Mouse (Mus musculus) limb, embryonic 12.5 days (tissue): ENCODE data around the gene Tuba3b. TPM values are rescaled to one million over a fixed set of nuclear protein-coding genes. Genes with fewer than 3 reads are reported as not detected.

ENCODE experiments used
- ATAC-seq: fragments of 200-750 bp; cut with Nextera tagmentation; 2 replicates; pipeline ENCODE4 v1.8.0; 2017; ENCODE audit warnings: low read depth, moderate TSS enrichment; ENCODE audit not compliant: insufficient number of reproducible peaks, insufficient read depth, low FRiP score, low TSS enrichment
- H3K27ac ChIP-seq: fragments of 300-500 bp; sonication (generic); 2 replicates; pipeline ENCODE4 v1.5.1; 2016; ENCODE audit warnings: mild to moderate bottlenecking, moderate library complexity
- H3K27me3 ChIP-seq: fragments of 300-500 bp; sonication (generic); 2 replicates; pipeline ENCODE4 v1.6.1; 2016; ENCODE audit warnings: mild to moderate bottlenecking, moderate library complexity
- H3K36me3 ChIP-seq: fragments of 300-500 bp; sonication (generic); 2 replicates; pipeline ENCODE4 v1.6.1; 2016; ENCODE audit warnings: mild to moderate bottlenecking, moderate library complexity
- H3K4me1 ChIP-seq: fragments of 300-500 bp; sonication (generic); replicated peaks from 2 replicates; pipeline ENCODE4 v1.6.1; 2016
- H3K4me2 ChIP-seq: fragments of 300-500 bp; sonication (generic); 2 replicates; pipeline ENCODE4 v1.6.1; 2016; ENCODE audit warnings: mild to moderate bottlenecking, moderate library complexity
- H3K4me3 ChIP-seq: fragments of 300-500 bp; sonication (generic); replicated peaks from 2 replicates; pipeline ENCODE4 v1.5.1; 2016; ENCODE audit warnings: mild to moderate bottlenecking
- H3K9ac ChIP-seq: fragments of 300-500 bp; sonication (generic); replicated peaks from 2 replicates; pipeline ENCODE4 v1.6.1; 2016; ENCODE audit warnings: mild to moderate bottlenecking, moderate library complexity
- H3K9me3 ChIP-seq: fragments of 300-500 bp; sonication (generic); 2 replicates; pipeline ENCODE4 v1.6.1; 2016; ENCODE audit warnings: mild to moderate bottlenecking, moderate library complexity
- WGBS: fragments of 180-500 bp; shearing (Covaris S2); methylation state at CpG from one replicate; pipeline ENCODE4 v1.1.7; 2016; 5-methylcytosine and 5-hydroxymethylcytosine counted together
- polyA plus RNA-seq: library from polyadenylated mRNA; unstranded; fragments of >200 nt; fragmentation: Nextera tagmentation; extraction: Ambion mirVana; gene quantifications from 2 replicates; pipeline ENCODE4 v1.2.1, GENCODE M21; 2016

The Tuba3b gene
- polyA plus RNA-seq, 1 experiment from 2014 or later: not detected

DNA sequence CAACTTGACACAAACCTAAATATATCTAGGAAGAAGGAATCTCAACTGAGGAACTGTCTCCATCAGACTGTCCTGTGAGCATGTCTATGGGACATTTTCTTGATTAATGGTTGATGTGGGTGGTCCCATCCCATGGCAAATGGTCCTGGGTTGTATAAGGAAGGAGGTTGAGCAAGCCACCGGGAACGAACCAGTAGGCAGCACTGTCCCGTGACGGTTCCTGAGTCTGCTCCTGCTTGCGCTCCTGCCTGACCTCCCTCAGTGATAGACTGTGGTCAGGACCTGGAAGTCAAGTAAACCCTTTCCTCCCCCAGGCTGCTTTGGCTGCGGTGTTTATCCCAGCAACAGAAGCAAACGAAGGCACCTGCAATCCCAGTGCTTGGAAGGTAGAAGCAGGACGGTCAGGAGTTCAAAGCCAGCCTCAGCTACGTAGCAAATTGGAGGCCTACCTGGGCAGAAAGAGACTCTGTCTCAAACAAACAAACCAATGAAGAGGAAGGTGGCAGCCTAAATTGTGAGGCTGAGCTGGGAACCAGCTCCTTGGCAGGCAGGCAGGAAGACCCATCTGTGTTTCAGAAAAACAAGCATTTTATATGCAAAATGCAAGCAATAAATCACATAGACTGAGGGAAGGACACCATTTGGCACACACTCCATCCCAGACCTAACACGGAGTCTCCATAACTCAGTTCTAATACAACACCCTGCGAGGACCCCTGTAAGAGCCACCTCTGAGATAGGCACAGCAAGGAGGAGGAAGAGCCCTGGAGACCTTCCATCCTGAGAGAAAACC, 24.9 kb upstream of the Tuba3b start:
- no peaks in the 10 kb centered on the region for H3K36me3 ChIP-seq
- no peak overlapping the region for H3K4me2 ChIP-seq
- peaks cover 31% of the 10 kb centered on the region for H3K4me1 ChIP-seq
- H3K4me3 ChIP-seq: no peak overlapping the region
- WGBS: 80% methylated on average over 11 of the region's 11 CpGs
- no peaks in the 10 kb centered on the region for H3K9me3 ChIP-seq
- no peak overlapping the region for H3K27ac ChIP-seq
- no peak overlapping the region for H3K9ac ChIP-seq
- no peak for ATAC-seq
- H3K27me3 ChIP-seq: peaks cover 2% of the 10 kb centered on the region; the same call in 1 of the 2 replicates

DNA sequence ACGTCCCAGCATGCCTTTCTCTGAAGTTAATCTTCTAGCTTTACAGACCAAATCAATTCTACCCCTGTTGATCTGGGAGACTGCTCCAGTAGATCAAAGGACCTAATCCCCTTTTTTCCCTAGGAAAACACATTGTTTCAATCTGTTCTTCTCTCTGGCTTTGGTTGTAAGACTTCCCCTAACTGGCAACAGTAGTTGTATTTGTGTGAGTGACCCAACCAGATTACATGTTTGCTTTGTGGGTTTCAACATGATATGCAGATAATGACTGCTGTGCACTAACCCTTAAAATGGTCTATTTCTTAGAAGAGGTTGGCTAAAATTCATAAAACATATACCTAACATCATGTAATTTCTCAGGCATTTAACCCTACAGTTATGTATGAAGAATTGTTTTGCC, 24.0 kb upstream of the Tuba3b start:
- Histone ChIP-seq H3K4me1 (peaks cover 35% of the 10 kb centered on the region), H3K9ac (no peak overlapping the region), H3K36me3 (no peaks in the 10 kb centered on the region), H3K9me3 (no peaks in the 10 kb centered on the region), H3K4me3 (no peak overlapping the region), H3K27ac (no peak overlapping the region), H3K4me2 (no peak overlapping the region), H3K27me3 (peaks cover 4% of the 10 kb centered on the region; the same call in 1 of the 2 replicates)
- no peak for ATAC-seq
- WGBS: 27% methylated on average over 1 of the region's 1 CpGs

DNA sequence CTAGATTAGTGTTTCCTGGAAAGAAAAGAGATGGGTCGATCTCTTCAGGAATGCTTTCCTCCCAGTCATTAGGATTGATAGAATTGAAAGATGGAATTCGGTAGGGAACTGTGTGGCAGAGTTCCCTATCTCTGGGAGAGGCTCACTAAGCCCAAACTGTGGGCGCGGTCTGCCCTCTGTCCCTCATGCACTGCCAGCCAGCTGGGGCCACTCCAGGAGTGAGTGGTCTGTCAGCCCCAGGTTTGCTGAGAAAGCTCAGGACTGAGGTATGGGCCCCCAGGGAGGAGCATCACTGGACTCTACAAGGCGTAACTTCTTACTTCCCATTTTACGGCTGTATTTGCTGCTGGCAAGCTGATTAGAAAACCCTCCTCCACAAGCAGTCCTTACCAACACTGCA, 23.5 kb upstream of the Tuba3b start:
- Histone ChIP-seq H3K27me3 (peaks cover 4% of the 10 kb centered on the region; the same call in 1 of the 2 replicates), H3K4me3 (no peak overlapping the region), H3K27ac (peak overlapping the region; percentile 59)

DNA sequence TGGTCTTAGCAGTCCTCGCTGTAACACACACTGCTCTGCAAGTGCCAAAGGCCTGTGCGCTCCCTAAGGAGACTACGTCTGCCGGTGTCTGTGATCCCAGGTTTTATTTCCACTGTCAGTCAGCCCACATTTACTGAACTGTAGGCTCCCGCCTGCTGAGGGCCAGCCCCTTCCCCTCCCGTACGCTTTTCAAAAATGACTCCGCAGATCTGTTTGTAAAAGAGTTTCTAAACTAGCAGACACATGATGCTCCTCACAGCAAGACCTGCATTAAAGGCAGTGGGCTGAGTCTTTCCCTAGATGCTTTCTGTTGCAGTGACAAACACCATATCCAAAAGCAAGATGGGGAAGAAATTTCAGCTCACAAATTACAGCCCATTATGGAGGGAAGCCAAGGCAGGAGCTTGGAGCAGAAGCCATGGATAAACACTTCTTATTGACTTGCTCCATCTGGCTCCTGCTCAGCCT, 23.0 kb upstream of the Tuba3b start:
- H3K9ac ChIP-seq: no peak overlapping the region
- H3K27ac ChIP-seq: peak overlapping the region; percentile 59; the same call in 1 of the 2 replicates
- no peak overlapping the region for H3K4me2 ChIP-seq
- no peaks in the 10 kb centered on the region for H3K36me3 ChIP-seq
- 37% methylated on average over 8 of the region's 8 CpGs for WGBS
- H3K4me3 ChIP-seq: no peak overlapping the region
- no peaks in the 10 kb centered on the region for H3K9me3 ChIP-seq
- peaks cover 4% of the 10 kb centered on the region; the same call in 1 of the 2 replicates for H3K27me3 ChIP-seq
- peaks cover 35% of the 10 kb centered on the region for H3K4me1 ChIP-seq
- ATAC-seq: no peak

More for the DNA sequence above, 23.5 kb upstream of the Tuba3b start:
- ATAC-seq: no peak
- no peaks in the 10 kb centered on the region for H3K9me3 ChIP-seq
- WGBS: 63% methylated on average over 6 of the region's 6 CpGs
- H3K4me1 ChIP-seq: peaks cover 35% of the 10 kb centered on the region
- no peak overlapping the region for H3K4me2 ChIP-seq
- H3K36me3 ChIP-seq: no peaks in the 10 kb centered on the region
- H3K9ac ChIP-seq: no peak overlapping the region

DNA sequence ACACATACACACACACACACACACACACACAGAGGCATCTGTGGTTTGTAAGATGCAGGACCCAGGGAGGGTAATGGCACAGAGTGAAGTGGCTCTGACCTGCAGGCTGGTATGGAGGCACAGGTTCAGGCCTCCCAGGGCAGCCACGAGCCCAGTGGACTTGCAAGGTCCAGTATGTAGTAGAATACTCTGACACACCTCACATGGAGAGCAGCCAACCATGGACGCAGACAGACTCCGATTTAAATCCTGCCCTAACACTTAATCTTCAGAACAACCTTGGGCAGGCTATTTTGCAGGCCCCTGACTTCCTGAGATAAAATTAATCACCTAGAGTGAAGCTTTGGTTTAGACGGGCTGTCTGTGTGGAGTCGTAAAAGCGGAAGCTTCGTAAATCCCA, 21.6 kb upstream of the Tuba3b start:
- H3K4me2 ChIP-seq: no peak overlapping the region
- H3K4me3 ChIP-seq: no peak overlapping the region
- no peaks in the 10 kb centered on the region for H3K9me3 ChIP-seq
- WGBS: 20% methylated on average over 7 of the region's 7 CpGs
- H3K9ac ChIP-seq: no peak overlapping the region
- no peak overlapping the region for H3K27ac ChIP-seq
- H3K36me3 ChIP-seq: no peaks in the 10 kb centered on the region
- H3K27me3 ChIP-seq: peaks cover 4% of the 10 kb centered on the region; the same call in 1 of the 2 replicates
- peaks cover 40% of the 10 kb centered on the region for H3K4me1 ChIP-seq
- no peak for ATAC-seq

- H3K36me3 ChIP-seq: no peaks in the 10 kb centered on the region
- 0 out of 2 replicates have a peak, but pooled peaks cover 7% of the 10 kb centered on the region for H3K9me3 ChIP-seq
- ATAC-seq: no peak
- 63% methylated on average over 4 of the region's 4 CpGs for WGBS
- H3K4me2 ChIP-seq: no peak overlapping the region
- H3K9ac ChIP-seq: no peak overlapping the region
- H3K27me3 ChIP-seq: peaks cover 4% of the 10 kb centered on the region; the same call in 1 of the 2 replicates
- peaks cover 40% of the 10 kb centered on the region for H3K4me1 ChIP-seq
- H3K4me3 ChIP-seq: no peak overlapping the region
- H3K27ac ChIP-seq: no peak overlapping the region
Measured at GRCm38 (mm10) chr6:145595905-145596304, 19.7 kb upstream of the Tuba3b start.

GRCm38 (mm10) chr6:145598794-145599555, 16.6 kb upstream of the Tuba3b start:
- peak overlapping the region; percentile 2; the same call in 1 of the 2 replicates for H3K27ac ChIP-seq
- WGBS: 54% methylated on average over 11 of the region's 11 CpGs

GRCm38 (mm10) chr6:145604126-145604525, 11.4 kb upstream of the Tuba3b start:
- H3K9me3 ChIP-seq: 0 out of 2 replicates have a peak, but pooled peaks cover 7% of the 10 kb centered on the region
- H3K4me3 ChIP-seq: no peak overlapping the region
- no peaks in the 10 kb centered on the region for H3K36me3 ChIP-seq
- 38% methylated on average over 2 of the region's 2 CpGs for WGBS
- no peaks in the 10 kb centered on the region for H3K27me3 ChIP-seq
- ATAC-seq: no peak
- no peak overlapping the region for H3K9ac ChIP-seq
- H3K4me1 ChIP-seq: peaks cover 59% of the 10 kb centered on the region
- no peak overlapping the region for H3K4me2 ChIP-seq
- H3K27ac ChIP-seq: peak overlapping the region; percentile 42; the same call in 1 of the 2 replicates

More at GRCm38 (mm10) chr6:145598794-145599555, 16.6 kb upstream of the Tuba3b start:
- peaks cover 48% of the 10 kb centered on the region for H3K4me1 ChIP-seq
- H3K9me3 ChIP-seq: 0 out of 2 replicates have a peak, but pooled peaks cover 7% of the 10 kb centered on the region
- no peak for ATAC-seq
- H3K4me2 ChIP-seq: no peak overlapping the region
- H3K36me3 ChIP-seq: no peaks in the 10 kb centered on the region
- no peak overlapping the region for H3K9ac ChIP-seq
- no peak overlapping the region for H3K4me3 ChIP-seq
- peaks cover 4% of the 10 kb centered on the region; the same call in 1 of the 2 replicates for H3K27me3 ChIP-seq

- Histone ChIP-seq H3K4me2 (peak overlapping the region; percentile 10; the same call in 1 of the 2 replicates), H3K9ac (no peak overlapping the region), H3K27me3 (no peaks in the 10 kb centered on the region), H3K9me3 (0 out of 2 replicates have a peak, but pooled peaks cover 7% of the 10 kb centered on the region), H3K4me3 (no peak overlapping the region), H3K4me1 (peaks cover 57% of the 10 kb centered on the region), H3K27ac (peak overlapping the region; percentile 66; the same call in 1 of the 2 replicates), H3K36me3 (no peaks in the 10 kb centered on the region)
- ATAC-seq: no peak
- WGBS: 27% methylated on average over 4 of the region's 4 CpGs
Measured at GRCm38 (mm10) chr6:145604648-145605047, 10.9 kb upstream of the Tuba3b start.

DNA sequence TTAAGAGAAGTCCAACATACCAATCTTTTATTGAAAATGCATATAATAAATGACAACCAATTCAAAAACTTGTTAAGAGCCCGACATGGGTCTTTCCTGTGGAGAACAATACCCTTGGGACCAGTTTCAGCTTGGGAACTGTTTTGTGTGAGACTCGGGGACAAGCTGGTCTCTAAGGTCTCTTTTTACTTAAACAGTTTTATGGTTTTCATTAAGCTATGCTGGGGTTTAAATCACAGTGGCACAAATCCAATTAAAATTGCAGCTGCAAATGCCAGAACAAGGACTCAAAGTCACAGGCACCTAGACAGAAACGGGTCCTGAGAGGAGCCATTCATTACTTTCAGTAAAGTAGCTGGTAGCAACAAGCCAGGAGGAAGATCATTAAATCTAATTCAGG, 10.4 kb upstream of the Tuba3b start:
- Histone ChIP-seq H3K9me3 (0 out of 2 replicates have a peak, but pooled peaks cover 3% of the 10 kb centered on the region), H3K36me3 (no peaks in the 10 kb centered on the region), H3K4me2 (peak overlapping the region; percentile 10; the same call in 1 of the 2 replicates), H3K27me3 (no peaks in the 10 kb centered on the region), H3K27ac (peak overlapping the region; percentile 79; the same call in 1 of the 2 replicates), H3K4me1 (peaks cover 57% of the 10 kb centered on the region), H3K9ac (no peak overlapping the region), H3K4me3 (no peak overlapping the region)
- 8% methylated on average over 3 of the region's 3 CpGs for WGBS
- peak; percentile 72 for ATAC-seq

DNA sequence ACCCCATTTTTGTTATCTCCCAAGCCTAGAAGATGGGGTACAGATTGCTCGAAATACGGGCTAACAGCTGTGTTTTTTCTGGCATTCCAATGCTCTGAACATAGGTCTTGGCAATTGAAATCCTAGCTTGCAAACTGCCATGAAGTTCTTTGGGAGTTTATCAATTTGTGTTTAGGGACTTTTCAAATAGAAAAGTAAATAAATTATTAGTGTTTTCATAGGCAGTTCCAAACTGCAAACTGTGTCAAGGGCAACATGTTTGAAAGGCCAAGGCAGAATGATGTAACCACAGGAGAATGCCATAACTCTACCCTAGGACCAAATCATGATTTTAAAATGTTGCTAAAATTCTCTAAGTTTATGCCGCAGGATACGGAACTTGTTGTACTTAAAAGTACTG, 7.8 kb upstream of the Tuba3b start:
- H3K4me1 ChIP-seq: peaks cover 36% of the 10 kb centered on the region
- H3K36me3 ChIP-seq: no peaks in the 10 kb centered on the region
- H3K9me3 ChIP-seq: no peaks in the 10 kb centered on the region
- no peak overlapping the region for H3K27ac ChIP-seq
- no peak overlapping the region for H3K4me2 ChIP-seq
- H3K27me3 ChIP-seq: no peaks in the 10 kb centered on the region
- no peak overlapping the region for H3K4me3 ChIP-seq
- ATAC-seq: no peak
- H3K9ac ChIP-seq: no peak overlapping the region
- 90% methylated on average over 4 of the region's 4 CpGs for WGBS
